Mouse (Mus musculus) heart, postnatal 0 days (tissue): ENCODE measurements around the gene Sec22b. TPM values are rescaled to one million over a fixed set of nuclear protein-coding genes. Genes with fewer than 3 reads are reported as not detected.

ENCODE experiments used
- ATAC-seq: fragments of 200-750 bp; cut with Nextera tagmentation; 2 replicates; pipeline ENCODE4 v1.8.0; 2017; ENCODE audit warnings: low read depth, moderate number of reproducible peaks, moderate library complexity; ENCODE audit not compliant: insufficient read depth
- DNase-seq: peaks from one replicate; pipeline ENCODE4 v3.0.0-alpha.2; 2016; ENCODE audit warnings: low spot score
- H3K27ac ChIP-seq: fragments of 300-500 bp; sonication (generic); 2 replicates; pipeline ENCODE4 v1.5.1; 2014; ENCODE audit warnings: low read depth, mild to moderate bottlenecking
- H3K27me3 ChIP-seq: fragments of 300-500 bp; sonication (generic); 2 replicates; pipeline ENCODE4 v1.6.1; 2014; ENCODE audit warnings: low read length, mixed read lengths; ENCODE audit not compliant: control insufficient read depth, insufficient read depth
- H3K36me3 ChIP-seq: fragments of 300-500 bp; sonication (generic); replicated peaks from 2 replicates; pipeline ENCODE4 v1.6.1; 2014; ENCODE audit warnings: low read length, mixed read lengths; ENCODE audit not compliant: control insufficient read depth, insufficient read depth
- H3K4me1 ChIP-seq: fragments of 300-500 bp; sonication (generic); 2 replicates; pipeline ENCODE4 v1.6.1; 2014; ENCODE audit warnings: antibody characterized with exemption; ENCODE audit not compliant: control insufficient read depth, insufficient read depth
- H3K4me2 ChIP-seq: fragments of 300-500 bp; sonication (generic); 2 replicates; pipeline ENCODE4 v1.6.1; 2014; ENCODE audit warnings: low read depth, mild to moderate bottlenecking, low read length, moderate library complexity
- H3K4me3 ChIP-seq: fragments of 300-500 bp; sonication (generic); 2 replicates; pipeline ENCODE4 v1.5.1; 2014; ENCODE audit warnings: low read depth, low read length
- H3K9ac ChIP-seq: fragments of 300-500 bp; sonication (generic); replicated peaks from 2 replicates; pipeline ENCODE4 v1.6.1; 2014; ENCODE audit warnings: low read depth, low read length, mixed read lengths
- H3K9me3 ChIP-seq: fragments of 300-500 bp; sonication (generic); replicated peaks from 2 replicates; pipeline ENCODE4 v1.6.1; 2016; ENCODE audit warnings: low read length; ENCODE audit not compliant: control insufficient read depth
- CTCF ChIP-seq: IDR thresholded peaks from 2 replicates; pipeline ENCODE4 v1.5.1; 2016; ENCODE audit warnings: antibody characterized with exemption, control low read depth, low read depth
- EP300 ChIP-seq: IDR thresholded peaks from 2 replicates; pipeline ENCODE4 v1.6.1; 2016; ENCODE audit warnings: antibody characterized with exemption, low read depth
- WGBS: fragments of 180-500 bp; shearing (Covaris S2); extraction: QIAGEN DNeasy Blood & Tissue Kit; methylation state at CpG from one replicate; pipeline ENCODE4 v1.1.7; 2014; 5-methylcytosine and 5-hydroxymethylcytosine counted together
- polyA plus RNA-seq: library from polyadenylated mRNA; unstranded; fragments of >200 nt; fragmentation: Nextera tagmentation; extraction: Ambion mirVana; gene quantifications from 2 replicates; pipeline ENCODE4 v1.2.1, GENCODE M21; 2015
- total RNA-seq: library from RNA; depleted of rRNA; stranded (reverse); fragments of >200 nt; gene quantifications from 2 replicates; pipeline ENCODE4 v1.2.3, GENCODE M21; 2014; ENCODE audit warnings: low replicate concordance; rRNA removed

Sec22b gene
- total RNA-seq (22.4 and 56.9 TPM in 2 replicates), polyA plus RNA-seq (69.9 and 73.7 TPM in 2 replicates)

DNA sequence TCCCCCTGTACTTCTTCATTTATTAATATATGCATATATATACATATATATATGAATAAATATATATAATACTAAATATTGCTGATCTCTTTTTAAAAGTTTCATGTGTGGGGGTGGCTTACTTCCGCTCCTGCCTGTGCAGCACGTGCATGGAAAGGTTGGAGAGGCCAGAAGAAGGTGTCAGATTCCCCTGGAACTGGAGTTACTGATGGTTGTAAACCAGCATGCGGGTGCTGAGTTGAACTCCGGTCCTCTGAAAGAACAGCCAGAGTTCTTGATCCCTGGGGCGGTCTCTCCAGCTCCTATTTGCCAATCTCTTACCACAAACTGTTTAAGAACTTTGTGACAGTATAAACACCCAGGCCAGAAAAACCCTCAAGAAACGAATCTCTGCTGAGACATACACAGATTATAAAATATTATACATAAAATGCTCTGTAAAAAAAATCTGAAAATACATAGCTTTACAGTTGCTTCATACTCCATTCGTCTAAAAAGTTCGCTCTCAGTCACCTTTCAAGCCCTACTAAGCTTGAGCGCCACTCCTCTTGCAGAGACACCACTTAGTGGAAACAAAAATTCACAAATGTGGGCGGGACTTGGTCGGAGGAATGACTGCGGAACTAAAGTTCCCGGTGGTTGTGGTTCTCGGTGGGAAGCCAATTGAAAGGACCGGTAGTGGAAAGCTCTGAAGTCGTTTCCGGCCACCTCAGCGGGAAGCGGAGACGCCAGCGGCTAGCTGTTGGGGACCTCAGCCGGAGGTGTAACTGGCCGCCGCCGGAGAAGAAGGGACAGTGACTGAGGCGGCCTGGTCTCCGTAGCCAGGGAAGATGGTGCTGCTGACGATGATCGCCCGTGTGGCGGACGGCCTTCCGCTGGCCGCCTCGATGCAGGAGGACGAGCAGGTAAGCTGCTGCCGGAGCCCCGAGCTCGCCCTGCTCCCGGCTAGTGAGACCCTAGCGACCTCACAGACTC lies at the start of gene Sec22b:
Sec22b (plus strand) TSS at position 675 of the 975 bp plus-strand sequence.
- H3K27me3 ChIP-seq = no peaks in the 10 kb centered on the region
- TF ChIP-seq CTCF (no peak), EP300 (peak; percentile 35; the same call in 1 of the 2 replicates)
- H3K27ac ChIP-seq = peak within 1 kb of the TSS; percentile 77
- ATAC-seq (peak; percentile 87), DNase-seq (peak; percentile 92)
- H3K9ac ChIP-seq = peak within 1 kb of the TSS; percentile 91
- peak within 1 kb of the TSS; percentile 97 for H3K4me3 ChIP-seq
- peak within 1 kb of the TSS; percentile 82 for H3K4me2 ChIP-seq
- no peaks in the 10 kb centered on the region for H3K36me3 ChIP-seq
- peaks cover 21% of the 10 kb centered on the region for H3K4me1 ChIP-seq
- H3K9me3 ChIP-seq = no peaks in the 10 kb centered on the region
- 4% methylated on average over 37 of the region's 41 CpGs for WGBS

DNA sequence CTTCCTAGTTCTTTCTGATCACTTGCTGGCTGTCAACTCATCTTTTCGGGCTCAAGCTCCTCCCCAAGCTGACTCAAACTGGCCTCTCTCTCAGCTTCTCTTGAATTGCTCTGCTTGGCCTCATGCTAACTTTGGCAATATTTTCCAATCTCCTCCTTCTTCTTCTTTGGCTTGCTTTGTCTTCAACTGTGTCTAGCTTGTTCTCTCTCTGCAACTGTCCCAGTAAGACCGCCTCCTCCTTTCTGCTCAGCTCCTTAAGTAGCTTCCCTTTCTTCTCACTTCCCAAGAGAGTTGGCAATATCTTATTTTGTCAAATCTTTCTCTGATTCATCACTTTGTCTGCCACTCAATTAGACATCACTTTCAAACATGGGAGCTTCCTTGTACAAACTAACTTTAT lies 49.2 kb upstream of the Sec22b start:
- H3K27ac ChIP-seq = no peak overlapping the region
- ATAC-seq = no peak
- 84% methylated on average over 2 of the region's 2 CpGs for WGBS
- no peaks in the 10 kb centered on the region for H3K4me1 ChIP-seq
- H3K9ac ChIP-seq = no peak overlapping the region
- no peak overlapping the region for H3K4me2 ChIP-seq
- no peak overlapping the region for H3K4me3 ChIP-seq
- TF ChIP-seq CTCF = no peak
- TF ChIP-seq EP300 = no peak
- no peak for DNase-seq
- no peaks in the 10 kb centered on the region for H3K36me3 ChIP-seq
- H3K9me3 ChIP-seq = no peaks in the 10 kb centered on the region
- H3K27me3 ChIP-seq = no peaks in the 10 kb centered on the region

DNA sequence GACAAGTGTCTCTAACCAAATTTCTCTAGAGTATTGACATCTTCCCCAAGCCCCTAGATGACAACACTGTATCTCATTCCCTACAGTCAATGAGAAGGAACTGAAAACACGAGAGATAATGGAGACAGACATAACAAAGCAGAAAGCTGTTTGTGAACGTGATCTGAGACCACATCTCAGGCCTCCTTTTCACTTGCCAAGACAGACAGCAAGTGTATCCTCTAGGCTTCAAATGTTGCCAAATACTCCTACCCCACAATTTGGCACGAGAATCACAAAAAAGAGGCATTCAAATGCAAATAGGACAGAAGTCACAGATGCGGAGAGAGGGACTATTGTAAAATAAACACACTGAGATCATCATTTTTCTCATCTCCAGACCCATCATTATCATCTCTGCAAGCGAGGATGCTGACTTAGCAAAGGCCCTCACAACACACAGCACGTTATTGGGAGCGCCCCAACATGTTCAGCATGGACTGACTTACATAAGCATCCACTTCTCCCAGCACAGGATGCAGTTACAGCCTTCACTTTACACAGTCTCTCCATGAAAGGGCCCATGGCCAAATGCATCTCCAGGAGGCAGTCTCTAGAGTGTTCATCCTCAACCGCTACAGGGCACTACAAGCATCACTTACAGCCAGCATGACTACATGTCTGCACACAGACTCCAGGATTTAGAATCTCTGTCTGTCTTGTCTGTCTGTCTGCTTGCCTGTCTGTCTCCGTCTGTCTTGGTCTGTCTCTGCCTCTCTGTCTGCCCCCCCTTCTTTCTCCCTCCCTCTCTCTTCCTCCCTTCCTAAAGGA lies 46.2 kb upstream of the Sec22b start:
- 0 out of 2 replicates have a peak, but pooled peaks cover 7% of the 10 kb centered on the region for H3K4me1 ChIP-seq
- no peaks in the 10 kb centered on the region for H3K9me3 ChIP-seq
- no peak for DNase-seq
- H3K27me3 ChIP-seq = no peaks in the 10 kb centered on the region
- ATAC-seq = no peak
- no peaks in the 10 kb centered on the region for H3K36me3 ChIP-seq
- no peak overlapping the region for H3K9ac ChIP-seq
- WGBS = 74% methylated on average over 9 of the region's 9 CpGs
- H3K4me3 ChIP-seq = no peak overlapping the region
- H3K27ac ChIP-seq = no peak overlapping the region
- no peak overlapping the region for H3K4me2 ChIP-seq
- no peak for TF ChIP-seq EP300
- TF ChIP-seq CTCF = no peak

DNA sequence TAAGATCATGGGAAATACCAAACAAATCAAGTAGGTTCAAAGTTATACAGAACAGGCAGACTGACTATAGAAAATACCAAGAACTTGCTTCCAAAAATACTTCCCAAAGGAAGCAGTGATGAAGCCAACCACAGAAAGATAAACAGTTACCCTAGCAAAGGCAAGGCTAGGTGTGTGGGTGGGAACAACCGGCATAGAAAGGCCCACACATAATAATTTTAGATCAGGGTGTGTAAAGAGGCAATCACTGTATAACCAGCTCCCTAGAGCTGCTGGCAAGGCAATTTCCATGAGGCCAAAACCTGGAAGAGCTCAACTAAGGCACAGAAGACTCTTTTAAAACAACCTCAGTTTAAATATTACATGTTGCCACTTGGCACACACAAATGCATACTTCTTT lies 41.6 kb upstream of the Sec22b start:
- Histone ChIP-seq H3K27me3 (no peaks in the 10 kb centered on the region), H3K9me3 (no peaks in the 10 kb centered on the region), H3K4me3 (no peak overlapping the region), H3K27ac (0 out of 2 replicates have a peak overlapping the region, but pooled peaks have one; percentile 15), H3K36me3 (no peaks in the 10 kb centered on the region), H3K4me1 (0 out of 2 replicates have a peak, but pooled peaks cover 10% of the 10 kb centered on the region), H3K4me2 (no peak overlapping the region), H3K9ac (no peak overlapping the region)
- no peak for DNase-seq
- ATAC-seq = no peak
- 20% methylated on average over 1 of the region's 1 CpGs for WGBS
- TF ChIP-seq CTCF (no peak), EP300 (no peak)

DNA sequence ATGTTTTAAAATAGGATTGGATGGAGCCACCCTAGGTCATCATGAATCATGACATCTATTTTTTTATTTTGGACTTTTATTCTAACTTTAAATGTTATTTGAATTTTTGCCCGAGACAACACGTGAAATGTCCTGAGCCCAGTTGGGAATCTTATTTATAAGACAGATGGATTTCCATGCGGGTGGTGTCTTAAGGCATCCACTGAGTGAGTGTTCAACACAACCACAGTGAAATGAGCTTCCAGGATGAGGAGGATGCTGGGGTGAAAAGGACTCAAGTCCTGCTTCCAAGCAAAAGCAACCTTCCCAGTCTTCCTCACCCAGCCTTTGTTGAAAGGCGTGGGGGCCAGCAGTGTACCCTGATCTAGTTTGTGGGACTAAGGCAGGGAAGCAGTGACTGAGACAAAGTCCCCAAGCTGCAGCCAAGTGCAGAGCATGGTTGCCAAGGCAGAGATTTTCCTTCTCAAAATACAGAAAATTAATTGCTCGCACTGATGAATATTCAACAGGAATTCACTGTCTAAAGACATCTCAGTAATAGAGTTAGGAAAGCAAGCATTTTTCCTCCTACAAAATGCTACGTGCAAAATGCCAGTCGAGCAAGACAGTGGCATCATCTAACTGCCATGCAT lies 40.1 kb upstream of the Sec22b start:
- no peak for TF ChIP-seq CTCF
- no peak for TF ChIP-seq EP300
- 91% methylated on average over 7 of the region's 7 CpGs for WGBS

More for the DNA sequence above, 40.1 kb upstream of the Sec22b start:
- Histone ChIP-seq H3K4me3 (no peak overlapping the region), H3K9ac (no peak overlapping the region), H3K27me3 (no peaks in the 10 kb centered on the region), H3K4me1 (0 out of 2 replicates have a peak, but pooled peaks cover 10% of the 10 kb centered on the region), H3K27ac (no peak overlapping the region), H3K4me2 (no peak overlapping the region), H3K36me3 (no peaks in the 10 kb centered on the region), H3K9me3 (no peaks in the 10 kb centered on the region)
- ATAC-seq (no peak), DNase-seq (no peak)
